Mouse (Mus musculus) C2C12 (cell line): Measurements from ENCODE around the gene Ippk. TPM values are rescaled to one million over a fixed set of nuclear protein-coding genes. Genes with fewer than 3 reads are reported as not detected.

ENCODE experiments used
- H3K27me3 ChIP-seq: one replicate; pipeline ENCODE4 v1.6.1; 2011; ENCODE audit not compliant: control insufficient read depth, insufficient read depth, insufficient read length
- H3K36me3 ChIP-seq: one replicate; pipeline ENCODE4 v1.6.1; 2011; ENCODE audit not compliant: control insufficient read depth, insufficient read depth
- H3K4me3 ChIP-seq: one replicate; pipeline ENCODE4 v1.5.1; 2011; ENCODE audit warnings: mild to moderate bottlenecking, control low read depth; ENCODE audit not compliant: poor library complexity, insufficient read depth, severe bottlenecking
- H3K79me2 ChIP-seq: one replicate; pipeline ENCODE4 v1.6.1; 2011; ENCODE audit not compliant: control insufficient read depth, insufficient read depth
- H3K79me3 ChIP-seq: one replicate; pipeline ENCODE4 v1.6.1; 2011; ENCODE audit warnings: low read depth, control low read depth
- H3ac ChIP-seq: one replicate; pipeline ENCODE3; 2011; ENCODE audit warnings: low read depth; ENCODE audit not compliant: control insufficient read depth, insufficient read length
- CEBPB ChIP-seq: IDR thresholded peaks from one replicate; pipeline ENCODE4 v1.6.1; 2011; ENCODE audit warnings: low read depth, mild to moderate bottlenecking, control low read depth, moderate library complexity
- CTCF ChIP-seq: IDR thresholded peaks from one replicate; pipeline ENCODE4 v1.5.1; 2011; ENCODE audit not compliant: control insufficient read depth, insufficient read depth, insufficient read length
- FOSL1 ChIP-seq: IDR thresholded peaks from one replicate; pipeline ENCODE4 v1.8.0; 2011; ENCODE audit warnings: mild to moderate bottlenecking, low read length; ENCODE audit not compliant: poor library complexity, insufficient read depth, severe bottlenecking
- MAX ChIP-seq: IDR thresholded peaks from one replicate; pipeline ENCODE4 v1.6.1; 2011; ENCODE audit warnings: mild to moderate bottlenecking, control low read depth
- MYOD1 ChIP-seq: IDR thresholded peaks from one replicate; pipeline ENCODE4 v1.6.1; 2011; ENCODE audit warnings: low read depth; ENCODE audit not compliant: control insufficient read depth, insufficient read length
- MYOG ChIP-seq: IDR thresholded peaks from one replicate; pipeline ENCODE4 v1.6.1; 2011; ENCODE audit not compliant: control insufficient read depth, insufficient read length; ENCODE audit errors: extremely low read depth
- USF1 ChIP-seq: IDR thresholded peaks from one replicate; pipeline ENCODE4 v1.6.1; 2011; ENCODE audit warnings: low read depth, mild to moderate bottlenecking, control low read depth, moderate library complexity
- polyA plus RNA-seq: library from polyadenylated mRNA; unstranded; fragments of >200 nt; fragmentation: generic; extraction: Trizol; gene quantifications from one replicate; pipeline ENCODE4 v1.2.1, GENCODE M21; 2012; ENCODE audit warnings: missing spikeins

Gene Ippk
- polyA plus RNA-seq, 1 experiment = 5.4 TPM

GRCm38 (mm10) chr13:49469002-49469401, 48.0 kb downstream of the Ippk start:
- TF ChIP-seq CEBPB (no peak), MYOD1 (no peak), CTCF (no peak), FOSL1 (no peak), MAX (no peak), USF1 (no peak), MYOG (no peak)

DNA sequence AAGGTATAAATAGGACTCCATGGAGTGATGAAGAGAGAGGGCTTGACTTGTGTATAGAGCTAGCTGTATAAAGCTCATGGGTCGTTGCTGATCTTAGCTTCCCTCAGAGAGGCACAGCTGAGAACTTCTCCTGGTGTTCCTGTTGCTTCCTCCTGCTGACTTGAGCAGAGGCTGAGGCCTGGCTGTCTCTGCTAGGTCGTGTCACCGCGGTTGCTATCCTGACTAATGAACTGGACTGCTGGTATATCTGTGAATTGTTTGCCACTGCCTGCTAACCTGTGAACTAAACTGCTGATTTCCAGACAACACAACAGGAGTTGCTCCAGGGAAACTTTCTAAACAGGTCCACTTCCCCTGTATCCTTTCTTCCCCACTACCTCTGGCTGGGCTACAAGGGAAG, 49.3 kb downstream of the Ippk start:
- no peak overlapping the region for H3ac ChIP-seq
- TF ChIP-seq MYOD1 = no peak
- no peak for TF ChIP-seq FOSL1
- TF ChIP-seq CTCF = no peak
- TF ChIP-seq MYOG = no peak
- TF ChIP-seq CEBPB = no peak
- TF ChIP-seq USF1 = no peak
- TF ChIP-seq MAX = no peak
- no peaks in the 10 kb centered on the region for H3K27me3 ChIP-seq
- H3K4me3 ChIP-seq = no peak overlapping the region
- peaks cover 3% of the 10 kb centered on the region for H3K36me3 ChIP-seq
- H3K79me3 ChIP-seq = no peaks in the 10 kb centered on the region
- H3K79me2 ChIP-seq = no peaks in the 10 kb centered on the region

More at GRCm38 (mm10) chr13:49469002-49469401, 48.0 kb downstream of the Ippk start:
- Histone ChIP-seq H3K36me3 (peaks cover 12% of the 10 kb centered on the region), H3K79me3 (no peaks in the 10 kb centered on the region), H3K79me2 (no peaks in the 10 kb centered on the region), H3ac (no peak overlapping the region), H3K27me3 (no peaks in the 10 kb centered on the region), H3K4me3 (no peak overlapping the region)

DNA sequence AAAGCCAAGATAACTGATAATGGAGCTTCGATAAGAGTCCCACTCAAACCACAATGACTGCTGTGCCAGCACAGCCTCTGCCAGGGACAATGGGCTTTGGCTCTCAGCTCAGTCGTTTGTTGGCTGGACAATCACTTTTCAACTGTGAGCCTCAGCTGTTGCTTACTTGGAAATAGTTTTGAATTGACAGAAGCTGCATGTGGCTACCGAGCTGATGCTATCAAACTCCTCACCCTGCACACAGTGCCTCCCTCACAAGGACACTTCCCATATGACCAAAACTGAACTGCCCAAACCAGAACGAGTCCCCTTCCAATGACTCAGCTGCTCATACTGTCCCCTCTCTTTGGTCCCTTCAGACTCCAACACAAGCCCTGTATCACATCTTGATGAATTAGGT, 49.8 kb downstream of the Ippk start:
- no peaks in the 10 kb centered on the region for H3K79me3 ChIP-seq
- H3K4me3 ChIP-seq = no peak overlapping the region
- H3K36me3 ChIP-seq = no peaks in the 10 kb centered on the region
- no peak overlapping the region for H3ac ChIP-seq
- no peaks in the 10 kb centered on the region for H3K27me3 ChIP-seq
- no peaks in the 10 kb centered on the region for H3K79me2 ChIP-seq
- TF ChIP-seq MYOG (no peak), CTCF (no peak), CEBPB (no peak), MYOD1 (no peak), FOSL1 (no peak), MAX (no peak), USF1 (no peak)

DNA sequence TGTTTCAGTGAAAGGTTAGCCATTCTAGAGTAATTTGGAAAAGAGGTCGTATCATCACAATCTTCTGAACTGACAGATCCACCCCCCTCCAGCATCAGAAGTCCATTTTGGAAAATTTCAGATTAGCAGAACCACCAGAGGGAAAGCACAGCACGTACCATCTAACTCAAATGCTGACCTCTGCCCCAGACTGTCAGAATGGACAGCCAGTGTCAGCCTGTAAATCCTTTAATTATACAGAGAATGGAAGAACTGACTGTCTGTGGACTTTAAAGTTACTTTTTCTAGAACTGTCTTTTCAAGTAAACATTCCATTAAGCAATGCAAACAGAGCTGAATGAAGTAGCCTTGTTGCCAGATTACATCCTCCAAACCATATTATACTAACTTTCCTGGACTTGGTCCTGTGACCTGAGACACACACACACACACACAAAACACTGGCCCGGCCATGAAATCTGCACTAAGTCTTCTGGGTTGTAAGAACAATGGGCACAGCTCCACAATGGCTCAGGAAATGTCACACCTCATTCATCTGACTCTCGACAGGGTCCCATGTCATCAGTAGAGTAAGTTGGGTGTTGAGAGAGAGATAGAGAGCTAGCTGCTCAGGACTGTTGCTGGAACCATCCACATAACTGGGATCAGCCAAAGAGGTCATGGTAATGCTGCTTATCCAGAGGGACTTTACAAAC, 51.1 kb downstream of the Ippk start:
- no peak for TF ChIP-seq CEBPB
- no peak for TF ChIP-seq MAX
- TF ChIP-seq MYOG = no peak
- no peak for TF ChIP-seq FOSL1
- TF ChIP-seq USF1 = no peak
- no peak for TF ChIP-seq CTCF
- no peak for TF ChIP-seq MYOD1
- Histone ChIP-seq H3K79me3 (no peaks in the 10 kb centered on the region), H3K4me3 (no peak overlapping the region), H3K27me3 (no peaks in the 10 kb centered on the region), H3K36me3 (no peaks in the 10 kb centered on the region), H3ac (no peak overlapping the region), H3K79me2 (no peaks in the 10 kb centered on the region)

- Histone ChIP-seq H3K79me3 (no peaks in the 10 kb centered on the region), H3ac (no peak overlapping the region), H3K79me2 (no peaks in the 10 kb centered on the region), H3K36me3 (no peaks in the 10 kb centered on the region), H3K4me3 (no peak overlapping the region), H3K27me3 (no peaks in the 10 kb centered on the region)
- no peak for TF ChIP-seq USF1
Observed at GRCm38 (mm10) chr13:49472676-49473005, 51.6 kb downstream of the Ippk start.

- H3K4me3 ChIP-seq = no peak overlapping the region
- no peaks in the 10 kb centered on the region for H3K27me3 ChIP-seq
- no peak overlapping the region for H3ac ChIP-seq
- no peak for TF ChIP-seq MYOD1
- no peak for TF ChIP-seq USF1
- no peak for TF ChIP-seq MYOG
- no peak for TF ChIP-seq CTCF
- TF ChIP-seq CEBPB = no peak
- TF ChIP-seq FOSL1 = no peak
- no peak for TF ChIP-seq MAX
- no peaks in the 10 kb centered on the region for H3K79me2 ChIP-seq
- H3K79me3 ChIP-seq = no peaks in the 10 kb centered on the region
- H3K36me3 ChIP-seq = no peaks in the 10 kb centered on the region
Observed at GRCm38 (mm10) chr13:49477887-49478286, 56.8 kb downstream of the Ippk start.
